Mouse (Mus musculus) lung, postnatal 0 days (tissue): ENCODE data around the gene Duox2. TPM values are rescaled to one million over a fixed set of nuclear protein-coding genes. Genes with fewer than 3 reads are reported as not detected.
A peak's percentile ranks its signal among the peaks of the same experiment; 100 is the strongest.

ENCODE experiments used
- ATAC-seq: fragments of 200-750 bp; cut with Nextera tagmentation; 2 replicates; pipeline ENCODE4 v1.8.0; 2017; ENCODE audit warnings: moderate library complexity
- DNase-seq: peaks from one replicate; pipeline ENCODE4 v3.0.0-alpha.2; 2016; ENCODE audit warnings: low spot score
- H3K27ac ChIP-seq: fragments of 300-500 bp; sonication (generic); 2 replicates; pipeline ENCODE4 v1.5.1; 2014; ENCODE audit warnings: antibody characterized with exemption, mild to moderate bottlenecking, low read length, mixed read lengths
- H3K27me3 ChIP-seq: fragments of 300-500 bp; sonication (generic); replicated peaks from 2 replicates; pipeline ENCODE4 v1.6.1; 2014; ENCODE audit warnings: low read length, mixed read lengths; ENCODE audit not compliant: insufficient read depth
- H3K36me3 ChIP-seq: fragments of 300-500 bp; sonication (generic); 2 replicates; pipeline ENCODE4 v1.6.1; 2014; ENCODE audit warnings: low read length, mixed read lengths; ENCODE audit not compliant: insufficient read depth
- H3K4me1 ChIP-seq: fragments of 300-500 bp; sonication (generic); 2 replicates; pipeline ENCODE4 v1.6.1; 2014; ENCODE audit warnings: antibody characterized with exemption, low read depth, low read length, mixed read lengths; ENCODE audit not compliant: insufficient read depth
- H3K4me2 ChIP-seq: fragments of 300-500 bp; sonication (generic); replicated peaks from 2 replicates; pipeline ENCODE4 v1.6.1; 2014; ENCODE audit warnings: low read depth, mild to moderate bottlenecking, low read length, moderate library complexity, mixed read lengths
- H3K4me3 ChIP-seq: fragments of 300-500 bp; sonication (generic); 2 replicates; pipeline ENCODE4 v1.5.1; 2014; ENCODE audit warnings: low read depth, low read length
- H3K9ac ChIP-seq: fragments of 300-500 bp; sonication (generic); replicated peaks from 2 replicates; pipeline ENCODE4 v1.6.1; 2014; ENCODE audit warnings: low read depth, mild to moderate bottlenecking
- H3K9me3 ChIP-seq: fragments of 300-500 bp; sonication (generic); 2 replicates; pipeline ENCODE4 v1.6.1; 2016; ENCODE audit warnings: low read length, mixed read lengths
- CTCF ChIP-seq: IDR thresholded peaks from 2 replicates; pipeline ENCODE4 v1.5.1; 2016; ENCODE audit warnings: antibody characterized with exemption, mild to moderate bottlenecking
- EP300 ChIP-seq: IDR thresholded peaks from 2 replicates; pipeline ENCODE4 v1.6.1; 2016; ENCODE audit warnings: antibody characterized with exemption, mild to moderate bottlenecking, control low read depth
- WGBS: fragments of 180-500 bp; shearing (Covaris S2); extraction: QIAGEN DNeasy Blood & Tissue Kit; methylation state at CpG from one replicate; pipeline ENCODE4 v1.1.7; 2014; 5-methylcytosine and 5-hydroxymethylcytosine counted together
- polyA plus RNA-seq: library from polyadenylated mRNA; unstranded; fragments of >200 nt; fragmentation: Nextera tagmentation; extraction: Ambion mirVana; gene quantifications from 2 replicates; pipeline ENCODE4 v1.2.1, GENCODE M21; 2015

Duox2 gene
- polyA plus RNA-seq, 1 experiment from 2014 or later = 0.02 TPM

DNA sequence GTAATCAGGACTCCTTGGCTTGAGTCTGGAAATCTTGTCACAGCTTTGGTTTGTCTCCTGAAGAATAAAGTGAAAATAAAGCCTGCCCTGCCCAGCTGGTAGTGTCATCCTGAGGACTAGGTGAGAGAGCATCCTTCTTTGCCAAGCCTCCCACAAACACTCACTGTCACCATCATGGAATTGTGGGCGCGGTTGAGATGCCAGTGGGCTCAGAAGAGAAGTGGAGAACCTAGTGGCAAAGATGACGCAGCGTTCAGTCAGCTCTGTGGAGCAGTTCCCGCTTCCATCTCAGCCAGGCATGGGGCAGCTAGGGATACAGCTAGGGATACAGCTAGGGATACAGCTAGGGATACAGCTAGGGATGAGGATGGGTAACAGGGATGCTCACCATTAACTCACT, 42.3 kb downstream of the Duox2 start:
- no peaks in the 10 kb centered on the region for H3K36me3 ChIP-seq
- no peak overlapping the region for H3K4me2 ChIP-seq
- TF ChIP-seq EP300 (no peak), CTCF (no peak)
- DNase-seq (no peak), ATAC-seq (no peak)
- H3K4me1 ChIP-seq = no peaks in the 10 kb centered on the region
- no peak overlapping the region for H3K4me3 ChIP-seq
- 90% methylated on average over 5 of the region's 5 CpGs for WGBS
- H3K27ac ChIP-seq = no peak overlapping the region
- no peaks in the 10 kb centered on the region for H3K9me3 ChIP-seq
- H3K9ac ChIP-seq = no peak overlapping the region
- H3K27me3 ChIP-seq = no peaks in the 10 kb centered on the region

DNA sequence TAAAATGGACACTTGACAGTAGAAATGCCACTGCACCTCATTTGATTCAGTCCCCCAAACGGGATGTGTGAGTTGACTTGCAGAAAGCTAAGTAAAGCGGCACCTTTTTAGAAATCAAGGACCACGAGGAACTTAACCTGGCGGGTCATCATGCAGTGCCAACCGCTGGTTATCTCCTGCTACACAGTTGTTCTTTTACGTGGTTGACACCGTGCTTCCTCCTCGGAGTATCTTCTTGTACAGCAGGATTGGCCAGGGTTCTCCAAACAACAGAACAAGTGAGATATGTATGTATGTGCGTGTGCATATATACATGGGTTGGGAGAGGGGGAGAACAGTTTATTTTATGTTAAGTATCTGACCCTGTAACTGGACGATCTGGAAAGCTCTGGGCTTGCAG, 50.5 kb downstream of the Duox2 start:
- Histone ChIP-seq H3K36me3 (no peaks in the 10 kb centered on the region), H3K27ac (no peak overlapping the region), H3K4me3 (no peak overlapping the region), H3K9me3 (no peaks in the 10 kb centered on the region), H3K9ac (no peak overlapping the region), H3K27me3 (no peaks in the 10 kb centered on the region), H3K4me2 (no peak overlapping the region), H3K4me1 (no peaks in the 10 kb centered on the region)
- WGBS = 67% methylated on average over 10 of the region's 10 CpGs
- ATAC-seq (no peak), DNase-seq (no peak)
- TF ChIP-seq EP300 (no peak), CTCF (no peak)

DNA sequence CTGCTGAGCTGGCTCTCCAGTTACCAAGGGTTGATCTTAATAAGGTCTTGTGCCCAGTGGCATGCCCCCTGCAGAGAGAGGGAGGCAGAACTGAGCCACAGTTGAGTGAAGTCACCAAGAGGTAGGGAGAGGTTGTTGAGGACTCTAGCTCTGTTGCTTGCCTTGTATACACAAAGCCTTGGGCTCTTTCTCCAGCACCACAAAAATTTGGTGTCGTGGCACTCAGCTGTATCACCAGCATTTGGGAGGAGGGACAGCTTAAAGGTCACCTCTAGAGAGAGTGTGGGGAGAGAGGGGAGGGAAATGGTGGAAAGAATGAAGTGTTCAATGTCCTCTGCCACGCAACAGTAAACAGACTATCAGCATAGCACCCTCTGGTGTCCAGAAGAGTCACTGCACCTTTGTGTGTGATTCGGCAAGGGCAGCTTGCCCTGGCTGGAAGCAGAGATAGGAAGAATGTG, 54.5 kb downstream of the Duox2 start:
- ATAC-seq (peak; percentile 57), DNase-seq (peak; percentile 86)
- no peak overlapping the region for H3K4me3 ChIP-seq
- no peak overlapping the region for H3K9ac ChIP-seq
- H3K27ac ChIP-seq = no peak overlapping the region
- WGBS = 2% methylated on average over 3 of the region's 3 CpGs
- peak; percentile 96 for TF ChIP-seq CTCF
- TF ChIP-seq EP300 = no peak
- no peaks in the 10 kb centered on the region for H3K9me3 ChIP-seq
- H3K4me2 ChIP-seq = no peak overlapping the region
- H3K27me3 ChIP-seq = no peaks in the 10 kb centered on the region
- no peaks in the 10 kb centered on the region for H3K36me3 ChIP-seq
- no peaks in the 10 kb centered on the region for H3K4me1 ChIP-seq

DNA sequence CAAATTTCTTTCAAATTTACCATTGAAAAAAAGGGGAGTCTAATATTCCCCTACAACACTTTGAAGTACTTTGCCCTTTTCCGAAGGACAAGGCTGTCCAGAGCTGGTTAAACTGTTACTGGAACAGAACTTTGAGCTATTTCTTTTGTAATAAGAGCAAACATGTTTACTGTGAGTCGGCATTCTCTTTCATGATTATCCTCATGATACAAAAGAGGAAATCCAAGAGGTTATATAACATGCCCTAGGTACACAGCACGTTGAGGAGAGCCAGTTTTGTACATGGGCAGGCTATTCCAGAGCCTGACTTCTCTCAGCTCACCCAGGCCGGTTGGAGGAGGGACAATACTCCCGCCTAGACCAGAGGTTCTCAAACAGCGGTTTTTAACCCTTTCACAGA, 56.3 kb downstream of the Duox2 start:
- Histone ChIP-seq H3K27me3 (no peaks in the 10 kb centered on the region), H3K36me3 (no peaks in the 10 kb centered on the region), H3K9me3 (no peaks in the 10 kb centered on the region), H3K9ac (no peak overlapping the region), H3K27ac (no peak overlapping the region), H3K4me2 (no peak overlapping the region), H3K4me1 (no peaks in the 10 kb centered on the region), H3K4me3 (no peak overlapping the region)
- TF ChIP-seq EP300 (no peak), CTCF (no peak)
- ATAC-seq (no peak), DNase-seq (peak; percentile 18)
- WGBS = 45% methylated on average over 6 of the region's 6 CpGs

DNA sequence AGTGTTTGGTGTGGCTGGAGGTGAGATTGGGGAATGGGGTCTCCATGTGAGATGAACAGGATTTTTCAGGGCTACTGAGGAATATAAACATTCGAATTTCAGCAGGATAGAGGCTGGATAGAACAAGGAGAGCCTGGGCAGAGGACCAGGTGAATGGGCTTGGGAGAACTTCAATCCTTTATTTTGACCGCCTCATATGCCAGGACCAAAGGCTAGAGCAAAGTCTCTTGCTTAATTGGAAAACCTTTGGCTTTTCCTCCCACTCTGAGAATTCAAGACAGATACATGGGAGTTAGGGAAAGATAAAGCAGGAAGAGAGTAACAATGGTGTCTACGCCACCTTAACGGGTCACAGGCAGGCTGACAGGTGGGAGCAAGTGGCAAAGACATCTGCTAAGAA, 57.0 kb downstream of the Duox2 start:
- Histone ChIP-seq H3K27me3 (no peaks in the 10 kb centered on the region), H3K9me3 (no peaks in the 10 kb centered on the region), H3K4me1 (no peaks in the 10 kb centered on the region), H3K36me3 (no peaks in the 10 kb centered on the region), H3K4me2 (no peak overlapping the region), H3K4me3 (no peak overlapping the region), H3K9ac (no peak overlapping the region), H3K27ac (no peak overlapping the region)
- DNase-seq (no peak), ATAC-seq (no peak)
- TF ChIP-seq CTCF = no peak
- no peak for TF ChIP-seq EP300
- 84% methylated on average over 4 of the region's 4 CpGs for WGBS

DNA sequence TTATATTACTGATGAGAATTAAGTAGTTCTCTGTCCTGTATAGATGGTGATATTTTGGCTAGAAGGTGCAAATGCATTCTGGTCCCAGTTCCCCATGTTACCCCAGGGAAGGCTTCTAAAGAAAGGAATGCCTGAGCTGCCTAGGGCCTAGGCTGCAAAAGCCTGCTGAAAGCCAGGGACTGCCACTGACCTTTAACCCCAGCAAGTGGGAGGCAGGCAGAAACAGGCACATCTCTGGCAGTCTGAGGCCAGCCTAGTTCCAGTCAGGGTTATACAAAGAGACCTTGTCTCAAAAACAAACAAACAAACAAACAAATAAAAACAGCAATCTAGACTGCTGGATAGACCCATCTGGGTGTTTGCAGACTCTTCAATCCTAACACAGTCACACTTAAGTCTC, 57.5 kb downstream of the Duox2 start:
- Histone ChIP-seq H3K9me3 (no peaks in the 10 kb centered on the region), H3K4me3 (no peak overlapping the region), H3K4me2 (no peak overlapping the region), H3K36me3 (no peaks in the 10 kb centered on the region), H3K9ac (no peak overlapping the region), H3K27me3 (no peaks in the 10 kb centered on the region), H3K4me1 (no peaks in the 10 kb centered on the region), H3K27ac (no peak overlapping the region)
- TF ChIP-seq EP300 (no peak), CTCF (no peak)
- no peak for ATAC-seq
- DNase-seq = no peak

DNA sequence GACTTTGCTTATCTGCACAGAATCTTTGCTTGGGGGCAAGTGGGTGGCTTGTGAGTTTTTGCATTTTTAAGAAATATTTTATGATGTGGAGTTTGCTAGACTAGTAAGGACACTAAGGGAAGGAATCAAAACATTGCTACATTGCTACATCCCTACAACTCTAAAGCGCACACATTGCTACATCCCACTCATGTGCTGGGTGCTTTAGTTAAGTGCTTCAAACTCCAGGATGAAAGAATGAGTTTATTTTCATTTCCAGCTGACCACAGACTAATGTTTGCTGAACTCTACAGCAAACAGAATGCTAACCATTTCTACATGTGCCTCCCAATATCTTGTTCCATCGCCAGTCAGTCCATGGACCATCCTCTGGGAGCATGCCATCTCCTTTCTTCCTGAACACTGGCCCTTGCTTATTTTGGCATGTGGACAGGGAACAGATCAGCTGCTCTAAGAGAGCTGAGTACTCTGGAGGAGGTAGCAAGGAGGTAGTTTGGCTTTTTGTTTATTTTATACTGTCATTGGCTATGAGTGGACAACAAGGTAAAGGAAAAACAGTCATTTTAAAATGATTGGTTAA, 60.3 kb downstream of the Duox2 start:
- Histone ChIP-seq H3K36me3 (no peaks in the 10 kb centered on the region), H3K9ac (no peak overlapping the region), H3K4me3 (no peak overlapping the region), H3K4me1 (no peaks in the 10 kb centered on the region), H3K27me3 (no peaks in the 10 kb centered on the region), H3K27ac (no peak overlapping the region), H3K9me3 (no peaks in the 10 kb centered on the region), H3K4me2 (no peak overlapping the region)
- no peak for TF ChIP-seq EP300
- no peak for TF ChIP-seq CTCF
- 68% methylated on average over 2 of the region's 2 CpGs for WGBS
- ATAC-seq (peak; percentile 42), DNase-seq (peak; percentile 60)
